Mouse (Mus musculus): ENCODE measurements around the gene Olfr699.

GRCm38 (mm10) chr7:106788330-106788729 lies 4.7 kb downstream of the Olfr699 start:
- TF ChIP-seq POLR2AphosphoS5 (IDR thresholded peaks at IDR 0.05; ENCODE audit: borderline replicate concordance, low read depth, low read length) (no peak), TBP (IDR thresholded peaks at IDR 0.05; ENCODE audit: low read depth, low read length) (no peak), POLR2A (IDR thresholded peaks at IDR 0.05; ENCODE audit: control insufficient read depth in 1 of 2, insufficient read depth in 1 of 2, low read depth in 1 of 2, low read length in 2 of 2, poor library complexity in 1 of 2) (no peak), POLR2AphosphoS2 (IDR thresholded peaks at IDR 0.05; ENCODE audit: low read length) (no peak), SIN3A (IDR thresholded peaks at IDR 0.05; ENCODE audit: low read length) (no peak), UBTF (IDR thresholded peaks at IDR 0.05; ENCODE audit: borderline replicate concordance, insufficient read depth, low read depth, low read length) (no peak), GATA1 (IDR thresholded peaks at IDR 0.05; ENCODE audit: low read depth, low read length) (no peak), EP300 (IDR thresholded peaks at IDR 0.05; ENCODE audit: low read depth in 1 of 2, low read length in 2 of 2) (no peak)

Data from MEL (cell line).